Comparison of ENCODE assay signal across 21 mouse cellular contexts in the genomic region with DNA sequence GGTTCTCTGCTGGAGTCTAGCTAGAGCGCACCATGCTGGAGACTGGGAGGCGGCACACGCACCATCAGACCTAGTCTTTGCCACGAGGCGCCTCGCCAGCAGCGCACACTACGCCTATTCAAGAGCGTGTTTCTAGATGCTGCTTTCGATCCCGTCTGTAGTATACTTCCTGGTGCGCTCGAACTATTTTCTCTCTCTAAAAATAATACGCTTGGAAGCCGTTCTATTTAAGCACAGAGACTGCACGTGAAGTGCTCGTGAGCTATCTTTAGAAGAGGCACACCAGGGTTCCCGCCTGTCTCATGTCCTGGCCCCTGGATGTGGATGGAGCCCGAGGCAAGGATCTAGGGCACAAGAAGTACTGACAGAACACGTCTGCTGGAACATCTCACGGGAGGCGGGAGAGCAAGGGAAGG.
DNase-seq lines count a peak whose midpoint lies in the region; ATAC-seq and TF ChIP-seq lines count a peak whose summit lies in the region.
"Had no signal": no experiment of that assay in that cellular context is flagged by ENCODE, and none has a peak within 500 bp of the region (broad histone marks: within the 10 kb centered on the region; RNA-seq: fewer than 3 reads in every experiment).

No protein-coding gene starts in this region.

- no peak for TF ChIP-seq POLR2A in heart, adult 2 months (IDR thresholded peaks at IDR 0.05; ENCODE audit: insufficient read depth, low read depth, low read length)

- WGBS in heart, adult 2 months = 66% methylated on average over 22 of the region's 22 CpGs
- WGBS in heart, embryonic 12.5 days = 71% methylated on average over 22 of the region's 22 CpGs

- H3K27ac ChIP-seq in heart, adult 2 months = no peak overlapping the region
- peak overlapping the region; percentile 43 for H3K27ac ChIP-seq in heart, embryonic 12.5 days (ENCODE audit: poor library complexity, severe bottlenecking)
- H3K27ac ChIP-seq: embryonic facial prominence, embryonic 15.5 days; kidney, embryonic 15.5 days; liver, embryonic 14.5 days; lung, embryonic 15.5 days; neural tube, embryonic 12.5 days had no signal

- no peak overlapping the region for H3K9ac ChIP-seq in heart, adult 2 months (ENCODE audit: low read depth, low read length)
- H3K9ac ChIP-seq in heart, embryonic 12.5 days = no peak overlapping the region
- H3K9ac ChIP-seq: embryonic facial prominence, embryonic 15.5 days; forebrain, postnatal 0 days; kidney, embryonic 15.5 days; liver, embryonic 14.5 days; lung, embryonic 15.5 days; neural tube, embryonic 12.5 days had no signal

- no peak for TF ChIP-seq EP300 in heart, adult 2 months (IDR thresholded peaks at IDR 0.05; ENCODE audit: insufficient read depth, low read depth, low read length)

- H3K36me3 ChIP-seq in heart, adult 2 months (ENCODE audit: control insufficient read depth, insufficient read depth, low read length) = no peaks in the 10 kb centered on the region
- no peaks in the 10 kb centered on the region for H3K36me3 ChIP-seq in heart, embryonic 12.5 days
- H3K36me3 ChIP-seq: embryonic facial prominence, embryonic 15.5 days; kidney, embryonic 15.5 days; lung, embryonic 15.5 days; neural tube, embryonic 12.5 days had no signal

- H3K4me2 ChIP-seq in heart, embryonic 12.5 days = peak overlapping the region; percentile 2; the same call in 1 of the 2 replicates
- H3K4me2 ChIP-seq: embryonic facial prominence, embryonic 15.5 days; kidney, embryonic 15.5 days; lung, embryonic 15.5 days; midbrain, embryonic 11.5 days; neural tube, embryonic 12.5 days had no signal

- H3K9me3 ChIP-seq in heart, embryonic 12.5 days (replicated peaks) = peaks cover 6% of the 10 kb centered on the region
- H3K9me3 ChIP-seq: embryonic facial prominence, embryonic 15.5 days; kidney, embryonic 15.5 days; lung, embryonic 15.5 days; neural tube, embryonic 12.5 days had no signal

- no peak for ATAC-seq in heart, embryonic 12.5 days (ENCODE audit: insufficient number of reproducible peaks, low FRiP score)
- ATAC-seq in monocyte, adult 5-6 weeks (replicated peaks; ENCODE audit: insufficient number of reproducible peaks, low FRiP score, low TSS enrichment, poor library complexity, severe bottlenecking) = no peak
- ATAC-seq: forebrain, postnatal 0 days; hindbrain, embryonic 16.5 days; intestine, embryonic 16.5 days had no signal

- TF ChIP-seq CTCF in heart, adult 2 months (IDR thresholded peaks at IDR 0.05) = no peak

- H3K4me1 ChIP-seq in heart, adult 2 months (ENCODE audit: control insufficient read depth, insufficient read depth, low read length) = no peaks in the 10 kb centered on the region
- peaks cover 8% of the 10 kb centered on the region; the same call in 1 of the 2 replicates for H3K4me1 ChIP-seq in heart, embryonic 12.5 days (replicated peaks)
- H3K4me1 ChIP-seq: embryonic facial prominence, embryonic 15.5 days; kidney, embryonic 15.5 days; lung, embryonic 15.5 days; neural tube, embryonic 12.5 days had no signal

- no peak overlapping the region for H3K4me3 ChIP-seq in heart, adult 2 months
- H3K4me3 ChIP-seq in heart, embryonic 12.5 days = no peak overlapping the region
- H3K4me3 ChIP-seq: embryonic facial prominence, embryonic 15.5 days; kidney, embryonic 15.5 days; lung, embryonic 15.5 days; neural tube, embryonic 12.5 days had no signal

- no peaks in the 10 kb centered on the region for H3K79me2 ChIP-seq in heart, adult 2 months (replicated peaks; ENCODE audit: control insufficient read depth, insufficient read depth, low read length)

- intact Hi-C loops in left cerebral cortex, postnatal 14 days (cut with DNase I) = no loop called here
- intact Hi-C loops in heart, adult 2 months (cut with DNase I) = loop anchor here (5.0 kb wide), 1 partner anchor 89 kb away; no protein-coding TSS in a partner anchor

- DNase-seq in left cerebral cortex, postnatal 14 days (ENCODE audit: low spot score in 2 of 2) = peak; percentile 30 to 35
- DNase-seq in left cerebral cortex, adult 18-20 months (ENCODE audit: low spot score in 2 of 2) = no peak
- DNase-seq in heart, adult 2 months = peak; percentile 36 to 62
- DNase-seq in heart, postnatal 4 days = peak; percentile 22
- DNase-seq in thymus, adult 18-20 months = no peak
- DNase-seq: cerebellum, postnatal 25 days; forebrain, postnatal 0 days; gastrocnemius, postnatal 14 days; kidney, postnatal 4 days; layer of hippocampus, adult 9-11 months; lung, postnatal 4 days had no signal

- H3K27me3 ChIP-seq in heart, adult 2 months (ENCODE audit: control insufficient read depth, insufficient read depth, low read length) = no peaks in the 10 kb centered on the region
- 0 out of 2 replicates have a peak, but pooled peaks cover 7% of the 10 kb centered on the region for H3K27me3 ChIP-seq in heart, embryonic 12.5 days (replicated peaks)
- H3K27me3 ChIP-seq: embryonic facial prominence, embryonic 15.5 days; kidney, embryonic 15.5 days; lung, embryonic 15.5 days; neural tube, embryonic 12.5 days had no signal

Comparison
In these comparisons a context has a peak if more than half of its experiments do, and no peak if none do; other contexts are left out.
1. DNase-seq: peak in left cerebral cortex, postnatal 14 days (2 of 2), heart, adult 2 months (2 of 2) and heart, postnatal 4 days (single experiment); none in left cerebral cortex, adult 18-20 months (0 of 2) and thymus, adult 18-20 months (0 of 2).